Mouse (Mus musculus) embryonic facial prominence, embryonic 10.5 days (tissue): ENCODE measurements at regions not wholly inside any gene's neighbourhood (a gene's known extent, or its start where the extent isn't known, plus 50 kb on each side); places are given as distances from the start of the nearest gene placed in this dataset.
"Not testable (repeated sequence)": the region's sequence is repeated elsewhere in the genome, so short reads cannot be mapped to it uniquely, and the experiment has no call there.

Experiments used
- DNase-seq: peaks from one replicate; pipeline ENCODE4 v3.0.0-alpha.2; 2017; ENCODE audit warnings: low spot score
- H3K27ac ChIP-seq: fragments of 300-500 bp; sonication (generic); replicated peaks from 2 replicates; pipeline ENCODE4 v1.5.1; 2016; ENCODE audit warnings: mild to moderate bottlenecking
- H3K27me3 ChIP-seq: fragments of 300-500 bp; sonication (generic); replicated peaks from 2 replicates; pipeline ENCODE4 v1.6.1; 2016; ENCODE audit warnings: low read depth, mild to moderate bottlenecking; ENCODE audit not compliant: poor library complexity, severe bottlenecking
- H3K36me3 ChIP-seq: fragments of 300-500 bp; sonication (generic); replicated peaks from 2 replicates; pipeline ENCODE4 v1.6.1; 2016; ENCODE audit warnings: mild to moderate bottlenecking, moderate library complexity
- H3K4me1 ChIP-seq: fragments of 300-500 bp; sonication (generic); 2 replicates; pipeline ENCODE4 v1.6.1; 2016
- H3K4me3 ChIP-seq: fragments of 300-500 bp; sonication (generic); 2 replicates; pipeline ENCODE4 v1.5.1; 2016; ENCODE audit warnings: mild to moderate bottlenecking, moderate library complexity
- H3K9me3 ChIP-seq: fragments of 300-500 bp; sonication (generic); 2 replicates; pipeline ENCODE4 v1.6.1; 2016; ENCODE audit warnings: mild to moderate bottlenecking
- WGBS: fragments of 180-500 bp; shearing (Covaris S2); methylation state at CpG from one replicate; pipeline ENCODE4 v1.1.7; 2016; 5-methylcytosine and 5-hydroxymethylcytosine counted together

DNA sequence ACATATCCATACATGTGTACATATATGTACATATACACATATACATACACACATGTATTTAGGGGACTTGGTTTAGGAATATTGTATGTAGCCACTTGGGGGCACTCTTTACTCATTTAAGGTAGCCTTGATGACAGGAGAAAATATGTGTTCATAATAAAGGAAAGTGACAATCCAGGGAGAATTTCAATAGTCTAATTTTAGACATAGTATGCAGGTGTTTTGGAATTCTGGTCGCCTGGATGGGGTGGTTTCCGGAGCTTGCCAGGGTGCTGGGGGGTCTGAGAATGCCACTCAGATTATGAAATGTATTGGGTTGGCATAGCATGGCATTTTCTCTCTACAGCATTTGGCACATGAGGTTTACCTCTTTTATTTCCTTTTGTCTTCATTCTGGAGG, 385.2 kb upstream of the Slc39a10 start:
- Histone ChIP-seq H3K4me1 (no peaks in the 10 kb centered on the region), H3K27ac (no peak overlapping the region), H3K9me3 (no peaks in the 10 kb centered on the region), H3K36me3 (no peaks in the 10 kb centered on the region), H3K4me3 (no peak overlapping the region), H3K27me3 (no peaks in the 10 kb centered on the region)
- WGBS = 30% methylated on average over 2 of the region's 2 CpGs
- peak; percentile 10 for DNase-seq

DNA sequence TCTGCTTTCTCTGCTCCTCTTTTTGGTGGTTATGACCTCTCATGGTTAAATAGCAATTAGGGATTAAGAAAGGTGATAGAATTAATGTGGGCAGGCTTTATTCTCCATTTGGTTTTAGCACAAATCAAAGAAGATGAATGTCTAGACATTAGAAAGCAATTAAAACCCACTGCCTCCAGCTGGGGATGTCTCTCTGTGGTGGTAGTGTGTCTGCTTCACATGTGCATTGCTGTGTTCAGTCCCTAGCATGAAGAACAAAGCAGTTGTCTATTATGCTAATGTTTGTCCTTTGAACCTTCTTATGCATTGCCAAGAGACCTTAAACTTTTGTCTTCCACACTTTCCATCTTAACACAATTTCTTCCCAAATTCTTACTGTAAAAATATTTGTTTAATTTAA, 379.5 kb upstream of the Slc39a10 start:
- no peaks in the 10 kb centered on the region for H3K4me1 ChIP-seq
- no peaks in the 10 kb centered on the region for H3K27me3 ChIP-seq

DNA sequence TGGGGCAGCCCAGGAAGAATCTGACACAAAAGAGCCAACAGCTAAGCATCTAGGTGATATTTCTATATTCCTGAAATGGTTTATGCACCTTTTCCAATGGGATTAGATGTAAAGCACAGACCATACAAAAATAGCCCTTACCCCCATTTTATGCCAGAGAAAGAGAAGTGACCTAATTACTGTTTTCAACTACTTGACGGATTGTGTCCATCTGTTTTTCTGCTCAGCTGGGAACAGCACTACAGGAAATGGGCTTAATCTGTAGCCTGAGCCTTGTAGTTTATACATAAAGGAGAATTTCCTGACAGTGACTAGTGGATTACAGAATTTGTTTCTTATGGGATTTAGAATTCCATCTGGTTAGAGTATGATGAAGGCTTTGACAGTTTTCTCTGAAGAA, 371.0 kb upstream of the Slc39a10 start:
- DNase-seq = no peak
- Histone ChIP-seq H3K9me3 (no peaks in the 10 kb centered on the region), H3K4me3 (no peak overlapping the region), H3K27me3 (no peaks in the 10 kb centered on the region), H3K4me1 (no peaks in the 10 kb centered on the region), H3K36me3 (no peaks in the 10 kb centered on the region), H3K27ac (no peak overlapping the region)
- 31% methylated on average over 1 of the region's 1 CpGs for WGBS

More for the DNA sequence above, 379.5 kb upstream of the Slc39a10 start:
- Histone ChIP-seq H3K4me3 (no peak overlapping the region), H3K36me3 (no peaks in the 10 kb centered on the region), H3K9me3 (no peaks in the 10 kb centered on the region), H3K27ac (no peak overlapping the region)
- DNase-seq = no peak

DNA sequence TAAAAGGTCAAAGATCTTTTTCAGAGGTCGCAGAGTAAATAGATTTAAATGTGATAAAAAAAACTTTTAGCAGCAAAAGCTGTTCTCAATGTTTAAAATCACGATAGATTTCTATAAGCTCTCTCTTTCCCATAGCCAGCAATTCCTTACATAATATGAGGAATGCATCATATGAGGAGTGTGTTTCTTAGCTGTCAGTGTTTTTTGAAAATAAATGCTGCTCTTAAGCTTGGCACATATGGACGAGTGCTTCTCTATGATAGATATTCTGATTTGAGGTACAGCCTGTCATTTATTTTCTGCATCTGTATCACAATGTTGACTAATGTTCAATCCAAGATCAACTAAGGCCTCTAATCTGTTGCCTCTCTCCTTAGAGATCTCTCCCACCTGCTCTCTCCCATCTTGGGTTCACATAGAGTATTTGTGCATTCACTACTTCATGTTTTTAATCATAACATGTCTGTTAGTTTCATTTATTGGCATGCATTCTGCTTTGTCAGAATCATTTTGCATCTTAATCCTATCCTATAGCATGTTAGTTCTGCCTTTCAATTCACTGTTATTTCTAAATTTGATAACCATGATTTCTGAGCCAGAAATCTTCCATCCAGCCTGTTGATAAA, 369.0 kb upstream of the Slc39a10 start:
- no peaks in the 10 kb centered on the region for H3K27me3 ChIP-seq
- WGBS = 86% methylated on average over 3 of the region's 3 CpGs
- no peaks in the 10 kb centered on the region for H3K4me1 ChIP-seq
- H3K36me3 ChIP-seq = no peaks in the 10 kb centered on the region
- no peaks in the 10 kb centered on the region for H3K9me3 ChIP-seq
- no peak for DNase-seq
- no peak overlapping the region for H3K27ac ChIP-seq
- H3K4me3 ChIP-seq = no peak overlapping the region

DNA sequence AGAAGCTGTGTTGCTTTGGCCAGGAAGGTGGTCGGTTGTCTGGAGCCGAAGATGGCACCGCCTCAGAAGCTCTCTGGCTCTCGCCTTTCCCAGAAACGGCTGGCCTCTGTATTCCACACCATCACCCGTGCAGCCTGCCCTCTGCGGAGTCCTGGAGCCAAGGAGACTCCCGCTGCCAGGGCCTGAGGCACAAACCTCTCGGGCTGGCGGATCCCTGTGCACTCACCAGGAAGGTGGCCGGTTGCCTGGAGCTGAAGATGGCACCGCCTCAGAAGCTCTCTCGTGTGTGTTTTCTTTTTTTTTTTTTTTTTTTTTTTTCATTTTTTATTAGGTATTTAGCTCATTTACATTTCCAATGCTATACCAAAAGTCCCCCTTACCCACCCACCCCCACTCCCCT, 358.1 kb upstream of the Slc39a10 start:
- DNase-seq, H3K4me3 ChIP-seq, H3K36me3 ChIP-seq, H3K27me3 ChIP-seq, H3K4me1 ChIP-seq, H3K27ac ChIP-seq, H3K9me3 ChIP-seq: not testable (repeated sequence)
- 86% methylated on average over 12 of the region's 13 CpGs for WGBS

DNA sequence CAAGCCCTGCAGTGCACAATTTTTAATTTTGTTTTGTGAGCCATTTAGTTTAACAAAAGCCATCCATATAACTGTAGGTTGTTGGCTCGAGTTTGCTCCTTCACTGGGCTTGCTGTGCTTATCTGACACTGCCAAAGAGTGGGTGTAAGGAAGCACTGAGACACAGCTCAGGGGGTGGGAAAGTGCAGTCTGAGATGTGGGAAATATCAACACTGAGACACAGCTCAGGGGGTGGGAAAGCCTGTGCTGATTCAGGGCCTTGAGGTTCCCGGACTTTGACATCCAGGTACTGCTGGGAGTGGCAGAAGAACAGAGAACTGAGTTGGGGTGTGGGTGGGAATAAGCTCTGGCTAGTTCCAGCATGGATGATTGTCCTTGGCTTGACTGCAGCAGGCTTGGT, 324.4 kb upstream of the Slc39a10 start:
- Histone ChIP-seq H3K36me3 (no peaks in the 10 kb centered on the region), H3K4me3 (no peak overlapping the region), H3K4me1 (no peaks in the 10 kb centered on the region), H3K9me3 (no peaks in the 10 kb centered on the region), H3K27ac (no peak overlapping the region), H3K27me3 (no peaks in the 10 kb centered on the region)
- no peak for DNase-seq
- WGBS = 68% methylated on average over 2 of the region's 2 CpGs

DNA sequence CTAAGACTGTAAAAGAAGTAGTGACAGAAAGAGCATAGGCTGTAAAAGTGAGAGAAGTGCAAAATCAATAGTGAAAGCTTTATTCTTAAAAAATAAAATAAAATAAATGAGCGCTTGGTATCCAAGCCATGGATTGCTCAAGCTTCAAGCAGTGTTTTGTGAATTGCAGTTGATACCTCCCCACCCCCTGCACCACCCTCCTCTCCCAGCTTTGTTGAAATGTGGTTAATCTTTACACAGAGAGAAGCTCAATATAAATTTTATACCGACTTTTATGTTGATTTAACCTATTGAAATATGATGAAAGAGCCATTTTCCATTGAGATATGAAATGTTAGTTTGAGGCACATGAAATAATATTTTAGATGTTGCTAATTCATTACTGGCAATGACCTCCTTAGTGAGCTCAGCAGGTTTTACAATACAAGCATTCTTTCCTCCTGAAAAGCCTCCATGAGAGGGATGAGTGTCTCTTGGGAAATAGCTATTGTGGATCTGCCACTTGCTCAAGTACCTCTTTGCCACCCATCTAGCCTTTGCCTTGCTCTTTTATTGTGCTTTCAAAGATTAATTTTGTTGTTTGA, 323.9 kb upstream of the Slc39a10 start:
- no peak overlapping the region for H3K27ac ChIP-seq
- no peak for DNase-seq
- WGBS = 79% methylated on average over 2 of the region's 2 CpGs
- H3K4me3 ChIP-seq = no peak overlapping the region
- H3K9me3 ChIP-seq = no peaks in the 10 kb centered on the region
- no peaks in the 10 kb centered on the region for H3K4me1 ChIP-seq
- H3K36me3 ChIP-seq = no peaks in the 10 kb centered on the region
- no peaks in the 10 kb centered on the region for H3K27me3 ChIP-seq

DNA sequence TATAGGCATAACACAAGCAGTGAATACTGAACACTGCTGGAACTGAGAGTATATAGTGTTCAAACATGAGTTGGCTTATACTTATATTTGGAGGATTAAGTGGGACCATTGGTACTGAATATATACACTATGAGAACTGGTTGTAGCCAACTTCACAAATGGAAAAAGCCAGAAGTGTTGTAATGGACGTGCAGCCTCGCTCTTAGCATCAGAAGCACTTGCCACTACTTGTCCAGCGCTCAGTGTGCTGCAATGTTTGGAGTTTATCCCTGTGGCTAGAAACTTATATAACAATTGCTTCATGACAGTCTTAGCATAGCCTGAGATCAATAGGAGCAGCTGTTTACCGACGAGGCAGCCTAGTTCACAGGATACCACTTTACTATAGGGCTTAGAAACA, 320.8 kb upstream of the Slc39a10 start:
- Histone ChIP-seq H3K36me3 (no peaks in the 10 kb centered on the region), H3K4me3 (no peak overlapping the region), H3K27ac (no peak overlapping the region), H3K27me3 (no peaks in the 10 kb centered on the region), H3K9me3 (no peaks in the 10 kb centered on the region), H3K4me1 (no peaks in the 10 kb centered on the region)
- DNase-seq = no peak
- WGBS = 82% methylated on average over 5 of the region's 5 CpGs

DNA sequence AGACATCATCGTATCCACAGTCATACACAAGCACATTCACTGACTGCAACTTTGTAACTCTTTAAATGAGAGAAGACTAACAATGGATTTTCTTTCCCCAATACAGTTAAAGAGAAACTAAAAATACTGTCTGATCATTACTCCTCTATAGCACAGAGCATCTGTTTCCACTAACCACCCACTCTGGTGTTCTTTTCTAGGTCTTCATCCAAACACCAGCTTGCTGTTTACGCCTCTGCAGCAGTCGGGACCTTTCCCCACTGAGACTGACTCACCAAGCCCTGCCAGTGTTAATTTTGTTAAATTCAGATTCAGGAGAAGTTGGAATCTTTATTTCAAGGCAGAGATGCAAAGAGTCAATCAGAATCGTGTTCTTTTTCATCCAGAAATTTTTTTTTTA, 300.3 kb upstream of the Slc39a10 start:
- WGBS = 88% methylated on average over 4 of the region's 4 CpGs
- no peak for DNase-seq
- no peak overlapping the region for H3K4me3 ChIP-seq
- no peaks in the 10 kb centered on the region for H3K27me3 ChIP-seq
- H3K9me3 ChIP-seq = no peaks in the 10 kb centered on the region
- H3K27ac ChIP-seq = no peak overlapping the region
- H3K4me1 ChIP-seq = no peaks in the 10 kb centered on the region
- H3K36me3 ChIP-seq = no peaks in the 10 kb centered on the region

DNA sequence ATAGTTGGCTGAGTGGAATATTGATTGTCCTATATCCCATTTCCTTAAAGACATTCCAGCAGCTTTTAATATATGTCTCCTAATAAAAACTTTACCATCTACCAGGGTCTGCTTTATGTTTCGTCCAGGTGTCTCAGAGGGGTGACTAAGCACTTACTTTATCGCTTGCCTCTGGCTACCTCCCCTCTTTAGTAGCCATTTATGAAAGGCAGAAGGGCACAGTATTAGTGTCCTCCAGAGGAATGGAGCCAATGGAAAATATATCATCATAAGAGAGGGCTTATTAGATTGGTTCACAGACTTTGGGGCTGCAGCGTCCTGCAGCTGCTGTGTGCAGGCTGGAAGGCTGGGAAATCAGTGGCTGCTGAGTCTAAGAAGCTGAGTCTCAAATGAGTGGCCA, 271.8 kb upstream of the Slc39a10 start:
- H3K9me3 ChIP-seq = no peaks in the 10 kb centered on the region
- 78% methylated on average over 3 of the region's 3 CpGs for WGBS
- no peaks in the 10 kb centered on the region for H3K36me3 ChIP-seq
- H3K4me1 ChIP-seq = peaks cover 4% of the 10 kb centered on the region; the same call in 1 of the 2 replicates
- no peak overlapping the region for H3K4me3 ChIP-seq
- no peaks in the 10 kb centered on the region for H3K27me3 ChIP-seq
- DNase-seq = no peak
- no peak overlapping the region for H3K27ac ChIP-seq

DNA sequence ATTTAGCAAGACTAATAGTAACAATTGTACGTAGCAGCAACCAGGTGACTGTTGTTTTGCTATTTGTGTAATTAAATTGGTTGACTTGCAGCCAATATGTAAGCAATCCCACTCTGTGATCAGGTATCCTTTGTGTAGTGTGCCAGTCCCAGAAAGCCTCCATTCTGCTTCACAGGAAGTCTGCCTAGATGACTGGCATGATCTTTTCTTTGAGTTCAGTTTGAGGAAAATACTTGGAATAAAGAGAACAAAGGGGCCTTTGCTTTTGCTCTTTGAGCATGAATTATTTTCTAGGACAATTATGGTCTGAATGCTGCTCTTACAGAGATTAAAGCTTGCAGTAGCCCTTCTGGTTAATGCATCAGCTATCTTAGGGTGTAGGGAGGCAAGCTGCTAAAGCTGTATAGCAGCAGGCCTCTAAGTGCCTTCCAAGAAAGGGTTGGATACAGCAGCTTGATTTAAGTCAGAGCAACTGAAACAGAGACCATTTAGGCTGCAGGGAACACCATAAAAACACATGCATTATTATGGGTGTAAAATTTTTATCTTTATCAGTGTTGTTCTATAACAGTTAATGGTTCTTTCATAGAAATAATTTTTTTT, 271.3 kb upstream of the Slc39a10 start:
- Histone ChIP-seq H3K27me3 (no peaks in the 10 kb centered on the region), H3K27ac (no peak overlapping the region), H3K9me3 (no peaks in the 10 kb centered on the region), H3K4me1 (peaks cover 4% of the 10 kb centered on the region; the same call in 1 of the 2 replicates), H3K36me3 (no peaks in the 10 kb centered on the region), H3K4me3 (no peak overlapping the region)
- no peak for DNase-seq
- whole genome bisulfite sequencing = 50% methylated on average over 1 of the region's 1 CpGs

DNA sequence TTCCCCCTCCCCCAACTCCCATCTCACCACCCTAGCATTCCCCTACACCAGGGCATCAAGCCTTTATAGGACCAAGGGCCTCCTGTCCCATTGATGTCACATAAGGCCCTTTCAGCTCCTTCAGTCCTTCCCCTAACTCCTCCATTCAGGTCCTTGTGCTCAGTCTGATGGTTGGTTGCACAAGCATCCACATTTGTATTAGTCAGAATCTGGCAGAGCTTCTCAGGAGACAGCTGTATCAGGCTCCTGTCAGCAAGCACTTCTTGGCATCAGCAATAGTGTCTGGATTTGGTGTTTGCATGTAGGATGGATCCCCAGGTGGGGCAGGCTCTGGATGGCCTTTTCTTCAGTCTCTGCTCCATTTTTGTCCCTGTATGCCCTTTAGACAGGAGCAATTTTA, 237.4 kb upstream of the Slc39a10 start:
- not testable (repeated sequence) for H3K4me3 ChIP-seq, H3K27me3 ChIP-seq, H3K36me3 ChIP-seq, H3K9me3 ChIP-seq, DNase-seq, H3K4me1 ChIP-seq, H3K27ac ChIP-seq

DNA sequence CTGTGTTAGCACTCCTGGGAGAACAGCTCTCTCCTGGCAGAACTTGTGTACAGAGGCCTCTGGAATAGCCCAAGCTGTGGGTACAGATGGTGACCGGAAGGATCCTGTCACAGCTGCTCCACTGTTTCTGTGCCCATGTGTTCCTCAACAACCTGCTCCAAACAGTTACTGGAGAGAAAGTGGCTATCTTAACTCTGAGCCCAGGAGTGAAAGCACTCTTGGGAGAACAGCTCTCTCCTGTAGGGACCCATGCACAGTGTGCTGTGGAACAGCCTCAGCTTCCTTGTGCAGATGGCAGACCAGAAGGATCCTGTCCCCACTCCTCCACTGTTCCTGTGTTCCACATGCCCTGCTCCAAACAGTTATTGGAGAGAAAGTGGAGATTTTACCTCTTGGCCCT, 227.0 kb upstream of the Slc39a10 start:
- Histone ChIP-seq H3K36me3 (no peaks in the 10 kb centered on the region), H3K4me3 (no peak overlapping the region), H3K27me3 (no peaks in the 10 kb centered on the region), H3K4me1 (no peaks in the 10 kb centered on the region), H3K9me3 (no peaks in the 10 kb centered on the region), H3K27ac (no peak overlapping the region)
- no peak for DNase-seq
- 88% methylated on average over 1 of the region's 1 CpGs for WGBS
